Mouse (Mus musculus) heart, embryonic 15.5 days (tissue): Measurements from ENCODE around the gene Ikbip. TPM values are rescaled to one million over a fixed set of nuclear protein-coding genes. Genes with fewer than 3 reads are reported as not detected.

Source experiments
- ATAC-seq: fragments of 200-750 bp; cut with Nextera tagmentation; replicated peaks from 2 replicates; pipeline ENCODE4 v1.8.0; 2017; ENCODE audit warnings: low read depth, moderate TSS enrichment; ENCODE audit not compliant: insufficient number of reproducible peaks, insufficient read depth, low FRiP score
- H3K27ac ChIP-seq: fragments of 300-500 bp; sonication (generic); 2 replicates; pipeline ENCODE4 v1.5.1; 2015; ENCODE audit warnings: mild to moderate bottlenecking, inconsistent platforms
- H3K27me3 ChIP-seq: fragments of 300-500 bp; sonication (generic); 2 replicates; pipeline ENCODE4 v1.6.1; 2015; ENCODE audit warnings: inconsistent platforms
- H3K36me3 ChIP-seq: fragments of 300-500 bp; sonication (generic); 2 replicates; pipeline ENCODE4 v1.6.1; 2015; ENCODE audit warnings: mild to moderate bottlenecking, inconsistent platforms
- H3K4me1 ChIP-seq: fragments of 300-500 bp; sonication (generic); replicated peaks from 2 replicates; pipeline ENCODE4 v1.6.1; 2015; ENCODE audit warnings: inconsistent platforms
- H3K4me2 ChIP-seq: fragments of 300-500 bp; sonication (generic); 2 replicates; pipeline ENCODE4 v1.6.1; 2015; ENCODE audit warnings: inconsistent platforms, mild to moderate bottlenecking, moderate library complexity
- H3K4me3 ChIP-seq: fragments of 300-500 bp; sonication (generic); 2 replicates; pipeline ENCODE4 v1.5.1; 2015; ENCODE audit warnings: mild to moderate bottlenecking, inconsistent platforms
- H3K9ac ChIP-seq: fragments of 300-500 bp; sonication (generic); 2 replicates; pipeline ENCODE4 v1.6.1; 2015; ENCODE audit warnings: mild to moderate bottlenecking, inconsistent platforms
- H3K9me3 ChIP-seq: fragments of 300-500 bp; sonication (generic); replicated peaks from 2 replicates; pipeline ENCODE4 v1.6.1; 2016; ENCODE audit warnings: inconsistent platforms
- WGBS: fragments of 180-500 bp; shearing (Covaris S2); methylation state at CpG from one replicate; pipeline ENCODE4 v1.1.7; 2015; ENCODE audit warnings: mixed read lengths; 5-methylcytosine and 5-hydroxymethylcytosine counted together
- polyA plus RNA-seq: library from polyadenylated mRNA; unstranded; fragments of >200 nt; fragmentation: Nextera tagmentation; extraction: Ambion mirVana; gene quantifications from 2 replicates; pipeline ENCODE4 v1.2.1, GENCODE M21; 2015

Ikbip gene
- polyA plus RNA-seq, 1 experiment from 2014 or later, result 38.4 TPM

DNA sequence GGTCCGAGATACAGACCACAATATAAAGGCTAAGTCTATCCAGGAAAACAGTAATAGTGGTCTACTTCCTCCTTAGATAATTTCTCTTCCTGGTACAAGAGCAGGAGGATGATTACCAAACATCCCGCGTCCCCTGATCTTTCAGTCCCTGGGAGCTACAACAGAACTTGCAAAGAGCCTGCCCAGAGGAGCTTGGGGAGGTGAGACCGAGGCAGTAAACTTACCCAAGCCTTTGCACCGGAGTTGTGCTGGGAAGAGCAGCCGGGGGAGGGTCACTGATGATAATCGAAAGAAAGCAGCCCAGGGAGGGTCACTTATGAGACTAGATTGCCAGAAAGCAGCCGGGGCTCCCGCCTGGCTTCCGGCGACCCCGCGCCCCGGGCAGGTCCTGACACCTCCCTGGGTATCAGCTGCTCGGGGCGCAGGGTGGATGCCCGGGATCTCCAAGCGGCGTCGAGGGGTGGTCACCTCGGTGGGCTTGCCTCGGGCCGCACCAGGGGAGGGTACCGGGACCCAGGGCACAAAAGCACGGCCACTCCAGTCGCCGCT, 707 bp upstream of the Ikbip start:
- Histone ChIP-seq H3K4me1 (peaks cover 6% of the 10 kb centered on the region; the same call in 1 of the 2 replicates), H3K4me3 (peak overlapping the region; percentile 99), H3K36me3 (peaks cover 18% of the 10 kb centered on the region), H3K9me3 (no peaks in the 10 kb centered on the region), H3K27ac (peak overlapping the region; percentile 93), H3K27me3 (no peaks in the 10 kb centered on the region), H3K9ac (peak overlapping the region; percentile 94), H3K4me2 (peak overlapping the region; percentile 86)
- peak; percentile 4 for ATAC-seq
- under 1% methylated on average over 27 of the region's 27 CpGs for WGBS

DNA sequence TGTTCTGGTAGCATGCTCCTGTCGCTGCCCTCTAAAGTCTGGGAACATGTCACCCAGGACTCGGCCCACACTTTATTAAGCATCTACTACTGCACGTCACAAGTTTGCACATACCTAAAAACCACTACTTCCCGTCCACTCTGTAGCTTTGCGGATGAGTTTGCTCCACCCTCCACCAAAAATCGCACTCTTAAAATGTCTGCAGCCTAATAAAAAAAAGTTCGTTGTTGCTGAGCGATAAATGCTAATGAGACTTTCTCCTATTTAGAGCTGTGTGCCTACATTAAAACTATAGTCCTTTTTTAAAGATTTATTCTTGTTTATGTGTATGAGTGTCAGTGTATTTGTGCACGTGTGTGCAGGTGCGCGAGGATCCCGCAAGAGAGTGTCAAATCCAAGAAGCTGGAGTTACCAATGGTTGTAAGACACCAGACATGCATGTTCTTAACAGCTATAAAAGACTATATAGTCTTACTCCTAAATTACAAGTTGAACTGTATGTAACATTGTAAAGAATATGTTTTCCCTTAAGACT, 720 bp downstream of the Ikbip start:
- peak overlapping the region; percentile 81 for H3K9ac ChIP-seq
- H3K4me3 ChIP-seq, result peak overlapping the region; percentile 99
- no peaks in the 10 kb centered on the region for H3K27me3 ChIP-seq
- peaks cover 6% of the 10 kb centered on the region; the same call in 1 of the 2 replicates for H3K4me1 ChIP-seq
- H3K9me3 ChIP-seq, result no peaks in the 10 kb centered on the region
- WGBS, result 40% methylated on average over 12 of the region's 12 CpGs
- H3K27ac ChIP-seq, result peak overlapping the region; percentile 89
- H3K36me3 ChIP-seq, result peaks cover 7% of the 10 kb centered on the region; the same call in 1 of the 2 replicates
- H3K4me2 ChIP-seq, result peak overlapping the region; percentile 86
- ATAC-seq, result no peak

GRCm38 (mm10) chr10:91092812-91093211, 10.1 kb downstream of the Ikbip start:
- no peaks in the 10 kb centered on the region for H3K27me3 ChIP-seq
- H3K4me2 ChIP-seq, result no peak overlapping the region
- H3K4me3 ChIP-seq, result no peak overlapping the region
- H3K36me3 ChIP-seq, result peaks cover 21% of the 10 kb centered on the region
- H3K27ac ChIP-seq, result no peak overlapping the region
- no peaks in the 10 kb centered on the region for H3K4me1 ChIP-seq
- no peak for ATAC-seq
- H3K9me3 ChIP-seq, result no peaks in the 10 kb centered on the region
- 85% methylated on average over 4 of the region's 4 CpGs for WGBS
- no peak overlapping the region for H3K9ac ChIP-seq

DNA sequence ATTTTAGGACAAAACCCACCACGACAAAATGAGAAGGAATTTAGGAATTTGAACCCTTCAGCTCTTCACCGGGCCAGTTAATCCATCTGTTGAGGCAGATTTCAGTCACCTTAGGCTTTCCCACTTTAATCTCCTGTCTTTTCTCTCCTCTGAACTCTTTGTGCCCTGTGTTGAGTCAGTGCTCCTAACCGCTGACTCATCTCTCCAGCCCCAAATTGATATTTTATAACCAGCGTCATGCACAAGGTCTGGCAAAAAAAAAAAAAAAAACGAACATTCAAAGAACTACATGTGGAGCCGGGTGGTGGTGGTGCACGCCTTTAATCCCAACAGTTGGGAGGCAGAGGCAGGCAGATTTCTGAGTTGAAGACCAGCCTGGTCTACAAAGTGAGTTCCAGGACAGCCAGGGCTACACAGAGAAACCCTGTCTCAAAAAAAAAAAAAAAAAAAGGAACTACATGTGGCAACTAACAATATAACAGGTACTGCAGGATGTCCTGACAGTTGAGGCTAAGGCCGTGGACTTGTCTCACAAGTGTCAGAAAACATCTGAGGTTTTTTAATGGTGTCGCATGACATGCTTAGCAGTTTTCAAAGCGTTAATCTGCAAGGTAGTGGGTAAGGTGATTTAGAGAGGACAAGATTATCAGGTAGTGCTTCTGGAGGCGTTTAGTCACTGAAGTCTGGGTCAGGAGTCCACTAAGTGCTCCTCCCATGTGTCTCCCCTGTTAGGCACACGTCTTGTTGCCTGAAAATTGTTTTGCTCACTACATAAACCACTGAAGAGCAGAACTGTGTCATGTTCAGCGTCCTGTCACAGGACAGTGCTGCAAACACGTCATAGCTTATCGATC, 11.7 kb downstream of the Ikbip start:
- no peak overlapping the region for H3K4me2 ChIP-seq
- H3K27ac ChIP-seq, result no peak overlapping the region
- H3K27me3 ChIP-seq, result no peaks in the 10 kb centered on the region
- 77% methylated on average over 15 of the region's 15 CpGs for WGBS
- no peak overlapping the region for H3K9ac ChIP-seq
- no peak overlapping the region for H3K4me3 ChIP-seq
- no peaks in the 10 kb centered on the region for H3K9me3 ChIP-seq
- H3K4me1 ChIP-seq, result no peaks in the 10 kb centered on the region
- no peak for ATAC-seq
- H3K36me3 ChIP-seq, result peaks cover 25% of the 10 kb centered on the region

DNA sequence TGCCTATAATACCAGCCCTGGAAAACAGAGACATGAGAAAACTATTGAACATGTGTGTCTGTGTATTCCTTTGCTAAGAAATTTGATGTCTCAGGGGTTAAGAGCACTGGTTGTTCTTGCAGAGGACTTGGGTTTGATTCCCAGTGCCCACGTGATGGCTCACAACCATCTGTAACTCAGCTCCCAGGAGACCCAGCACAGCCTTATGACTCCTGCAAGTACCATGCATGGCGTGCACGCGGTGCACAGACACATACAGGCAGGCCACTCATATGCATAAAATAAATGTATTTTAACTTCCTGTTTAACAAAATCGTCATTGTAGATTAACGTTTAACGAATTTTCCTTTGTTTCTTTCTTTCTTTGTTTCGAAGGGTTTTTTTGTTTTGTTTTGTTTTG, 15.3 kb downstream of the Ikbip start:
- Histone ChIP-seq H3K9ac (no peak overlapping the region), H3K4me3 (no peak overlapping the region), H3K4me1 (no peaks in the 10 kb centered on the region), H3K4me2 (no peak overlapping the region), H3K36me3 (peaks cover 36% of the 10 kb centered on the region), H3K27me3 (no peaks in the 10 kb centered on the region), H3K27ac (no peak overlapping the region), H3K9me3 (no peaks in the 10 kb centered on the region)
- WGBS, result 89% methylated on average over 8 of the region's 8 CpGs
- no peak for ATAC-seq

GRCm38 (mm10) chr10:91100101-91100500, 17.4 kb downstream of the Ikbip start:
- H3K4me2 ChIP-seq, result no peak overlapping the region
- H3K9ac ChIP-seq, result no peak overlapping the region
- 91% methylated on average over 1 of the region's 1 CpGs for WGBS
- H3K27ac ChIP-seq, result no peak overlapping the region
- no peaks in the 10 kb centered on the region for H3K9me3 ChIP-seq
- H3K36me3 ChIP-seq, result peaks cover 26% of the 10 kb centered on the region
- no peaks in the 10 kb centered on the region for H3K4me1 ChIP-seq
- no peak for ATAC-seq
- H3K27me3 ChIP-seq, result no peaks in the 10 kb centered on the region
- H3K4me3 ChIP-seq, result no peak overlapping the region

DNA sequence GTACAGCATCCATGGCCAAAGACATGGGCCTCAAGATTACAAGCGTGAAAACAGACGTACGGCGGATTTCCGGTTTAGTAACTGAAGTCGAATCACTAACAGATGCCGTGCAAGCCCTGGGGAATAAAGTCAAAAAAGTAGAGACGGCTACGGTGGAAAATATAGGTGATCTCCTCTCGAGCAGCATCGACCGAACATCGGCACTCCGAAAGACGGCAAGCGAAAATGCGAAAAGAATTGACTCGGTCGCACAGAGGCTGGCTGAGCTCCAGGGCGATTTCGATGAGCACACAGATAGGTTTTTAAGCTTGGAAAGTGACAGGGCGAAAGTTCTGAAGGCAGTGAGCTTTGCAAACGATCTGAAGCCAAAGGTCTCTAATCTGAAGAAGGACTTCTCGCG, 19.2 kb downstream of the Ikbip start:
- no peak overlapping the region for H3K27ac ChIP-seq
- 93% methylated on average over 25 of the region's 25 CpGs for whole genome bisulfite sequencing
- H3K4me3 ChIP-seq, result no peak overlapping the region
- H3K4me2 ChIP-seq, result no peak overlapping the region
- no peaks in the 10 kb centered on the region for H3K9me3 ChIP-seq
- no peaks in the 10 kb centered on the region for H3K27me3 ChIP-seq
- H3K9ac ChIP-seq, result no peak overlapping the region
- ATAC-seq, result no peak
- peaks cover 20% of the 10 kb centered on the region for H3K36me3 ChIP-seq
- H3K4me1 ChIP-seq, result no peaks in the 10 kb centered on the region

DNA sequence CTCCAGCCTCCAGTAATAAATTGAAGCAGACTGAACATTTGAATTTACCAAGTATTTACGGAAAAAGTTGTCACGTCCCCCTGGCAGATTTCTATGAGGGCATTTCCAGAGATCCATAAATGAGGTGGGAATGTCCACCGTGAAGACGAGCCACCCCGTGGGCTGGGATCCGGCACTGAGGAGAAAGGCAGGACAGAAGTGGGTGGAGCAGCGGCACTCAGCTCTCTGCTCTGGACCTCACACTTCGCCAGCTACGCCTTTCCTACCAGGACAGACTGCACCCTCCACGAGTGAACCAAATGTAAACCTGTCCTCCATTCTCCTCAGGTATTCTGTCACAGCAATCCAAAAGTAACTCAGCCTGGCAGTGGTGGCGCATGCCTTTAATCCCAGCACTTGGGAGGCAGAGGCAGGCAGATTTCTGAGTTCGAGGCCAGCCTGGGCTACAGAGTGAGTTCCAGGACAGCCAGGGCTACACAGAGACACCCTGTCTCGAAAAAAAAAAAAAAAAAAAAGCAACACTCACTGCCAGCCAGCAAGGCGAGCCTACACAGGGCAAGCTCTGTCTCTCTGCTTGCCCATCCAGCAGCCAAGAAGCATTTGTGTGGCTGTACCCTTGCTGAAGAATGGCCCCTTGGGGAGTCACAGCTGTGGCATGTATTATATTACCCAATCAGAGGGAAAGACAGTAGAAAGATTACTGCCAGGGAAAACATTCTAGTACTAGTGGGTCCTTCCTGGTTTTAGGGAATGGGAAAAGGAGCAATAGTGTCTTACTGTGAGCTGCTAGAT, 20.3 kb downstream of the Ikbip start:
- Histone ChIP-seq H3K9ac (no peak overlapping the region), H3K27me3 (no peaks in the 10 kb centered on the region), H3K9me3 (no peaks in the 10 kb centered on the region), H3K4me3 (no peak overlapping the region), H3K4me2 (no peak overlapping the region), H3K4me1 (no peaks in the 10 kb centered on the region), H3K27ac (no peak overlapping the region), H3K36me3 (peaks cover 16% of the 10 kb centered on the region)
- 89% methylated on average over 14 of the region's 14 CpGs for WGBS
- ATAC-seq, result no peak

DNA sequence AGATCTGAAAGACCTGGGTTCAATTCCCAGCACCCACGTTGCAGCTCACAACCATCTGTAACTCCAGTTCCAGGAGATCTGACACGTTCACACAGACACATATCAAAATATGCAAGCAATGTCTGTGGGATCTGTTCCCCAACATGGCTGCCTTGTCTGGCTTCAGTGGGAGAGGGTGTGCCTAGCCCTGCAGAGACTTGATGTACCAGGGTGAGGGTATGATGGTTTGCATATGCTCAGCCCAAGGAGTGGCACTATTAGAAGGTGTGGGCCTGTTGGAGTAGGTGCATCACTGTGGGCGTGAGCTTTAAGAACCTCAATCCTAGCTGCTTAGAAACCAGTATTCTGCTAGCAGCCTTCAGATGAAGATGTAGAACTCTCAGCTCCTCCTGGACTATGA, 23.2 kb downstream of the Ikbip start:
- no peaks in the 10 kb centered on the region for H3K27me3 ChIP-seq
- 80% methylated on average over 3 of the region's 3 CpGs for WGBS
- no peaks in the 10 kb centered on the region for H3K9me3 ChIP-seq
- H3K4me2 ChIP-seq, result no peak overlapping the region
- no peak overlapping the region for H3K9ac ChIP-seq
- no peak for ATAC-seq
- H3K27ac ChIP-seq, result no peak overlapping the region
- H3K36me3 ChIP-seq, result peaks cover 15% of the 10 kb centered on the region
- H3K4me3 ChIP-seq, result no peak overlapping the region
- no peaks in the 10 kb centered on the region for H3K4me1 ChIP-seq

DNA sequence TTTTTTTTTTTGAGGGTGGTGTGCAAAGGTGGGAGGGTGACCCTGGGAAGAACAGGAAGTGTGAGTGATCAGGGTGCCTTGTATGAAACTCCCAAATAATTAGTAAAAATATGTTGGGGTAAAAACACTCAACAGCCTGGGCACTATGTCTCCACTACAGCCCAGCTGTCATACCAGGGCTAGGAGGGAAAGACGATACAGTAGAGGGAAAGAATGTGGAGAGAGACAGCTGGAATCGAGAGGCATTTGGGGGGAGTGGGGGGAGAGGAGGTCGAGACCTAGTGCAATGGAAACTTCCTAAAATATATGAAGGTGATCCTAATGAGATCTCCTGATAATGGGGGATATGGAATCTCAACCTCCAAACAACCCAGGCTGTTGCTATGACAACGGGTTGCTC, 27.1 kb downstream of the Ikbip start:
- 67% methylated on average over 4 of the region's 4 CpGs for WGBS
- Histone ChIP-seq H3K36me3 (peaks cover 25% of the 10 kb centered on the region), H3K27me3 (no peaks in the 10 kb centered on the region), H3K9me3 (no peaks in the 10 kb centered on the region), H3K4me1 (no peaks in the 10 kb centered on the region), H3K4me3 (no peak overlapping the region), H3K27ac (no peak overlapping the region), H3K4me2 (no peak overlapping the region), H3K9ac (no peak overlapping the region)
- ATAC-seq, result no peak

DNA sequence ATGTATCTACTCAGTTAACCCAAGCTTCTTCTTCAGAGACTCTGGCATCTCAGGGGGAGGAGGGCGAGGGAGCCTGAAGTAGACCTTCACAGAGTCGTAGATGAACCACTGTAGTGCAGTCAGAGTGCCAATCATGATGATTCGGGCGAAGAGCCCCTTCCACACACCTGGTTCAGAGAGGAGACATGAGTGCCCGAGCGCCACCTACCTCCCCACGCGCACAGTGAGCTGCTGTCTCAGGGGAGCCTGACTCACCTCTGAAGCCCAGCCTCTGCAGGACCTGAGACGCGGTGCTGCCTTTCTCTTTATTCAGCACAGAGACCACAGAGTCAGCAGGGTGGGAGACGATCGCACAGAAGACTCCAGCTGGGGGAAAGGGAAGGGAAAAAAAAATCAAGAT, 34.2 kb downstream of the Ikbip start:
- Histone ChIP-seq H3K27me3 (no peaks in the 10 kb centered on the region), H3K9ac (no peak overlapping the region), H3K4me2 (no peak overlapping the region), H3K36me3 (peaks cover 88% of the 10 kb centered on the region), H3K27ac (no peak overlapping the region), H3K4me3 (no peak overlapping the region), H3K9me3 (no peaks in the 10 kb centered on the region), H3K4me1 (peaks cover 11% of the 10 kb centered on the region)
- 90% methylated on average over 12 of the region's 12 CpGs for WGBS
- ATAC-seq, result no peak
